Mouse (Mus musculus) left cerebral cortex, postnatal 10 days (tissue): ENCODE data around the gene Rdh13. TPM values are rescaled to one million over a fixed set of nuclear protein-coding genes. Genes with fewer than 3 reads are reported as not detected.
"Not testable (repeated sequence)": the region's sequence is repeated elsewhere in the genome, so short reads cannot be mapped to it uniquely, and the experiment has no call there.

Experiments
- DNase-seq, 2 experiments: peaks; one replicate each; pipeline ENCODE4 v3.0.0; 2021 to 2022; ENCODE audit warnings: low spot score in 2 of 2, mixed read lengths in 1 of 2; ENCODE audit errors: extremely low spot score in 1 of 2
- intact Hi-C: fragments of 180-260 bp; cut with DNase I; formaldehyde crosslinking; loops from one replicate; pipeline ENCODE4 v1.15.1; 2025
- microRNA-seq: library from miRNA; unstranded; fragments of <30 nt; microRNA quantifications from one replicate; pipeline ENCODE4 v1.2.0, GENCODE M21; 2022
- total RNA-seq, 2 experiments: library from RNA; stranded (reverse); gene quantifications; 2 replicates each; pipeline ENCODE4 v1.2.3; 2021

The Rdh13 gene
- total RNA-seq, 2 experiments from 2014 or later: 37.7 to 38.9 TPM

GRCm38 (mm10) chr7:4447138-4447537 lies 1.7 kb upstream of the Rdh13 start:
- no peak for DNase-seq
- intact Hi-C loops: no loop called here

DNA sequence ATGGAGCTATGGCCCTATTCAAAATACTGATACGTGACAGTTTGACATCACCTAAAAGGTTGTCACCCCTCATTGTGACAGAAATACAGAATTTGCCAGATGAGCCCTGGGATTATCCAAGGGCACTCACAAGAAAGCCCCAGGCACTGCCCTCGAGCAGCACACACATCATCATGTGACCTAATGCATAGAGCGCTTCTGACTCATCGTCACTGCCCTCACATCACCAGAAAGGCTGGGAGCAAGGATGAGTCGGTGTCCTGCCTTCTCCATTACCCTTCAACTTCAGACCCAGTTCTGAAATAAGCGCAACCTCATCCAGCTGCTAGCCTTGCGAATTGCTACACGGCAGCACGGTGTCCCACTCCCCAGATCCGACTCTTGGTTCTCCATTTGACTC lies 4.9 kb downstream of the Rdh13 start:
- DNase-seq: peak in 1 of 2 experiments; percentile 12
- intact Hi-C loops: no loop called here

- peak in 1 of 2 experiments; percentile 4 for DNase-seq
- intact Hi-C loops: loop anchor here (10.0 kb wide), 1 partner anchor 733 kb away; the partner anchor contains the start of gene Rps9
Observed at GRCm38 (mm10) chr7:4437721-4438120, 7.7 kb downstream of the Rdh13 start.

DNA sequence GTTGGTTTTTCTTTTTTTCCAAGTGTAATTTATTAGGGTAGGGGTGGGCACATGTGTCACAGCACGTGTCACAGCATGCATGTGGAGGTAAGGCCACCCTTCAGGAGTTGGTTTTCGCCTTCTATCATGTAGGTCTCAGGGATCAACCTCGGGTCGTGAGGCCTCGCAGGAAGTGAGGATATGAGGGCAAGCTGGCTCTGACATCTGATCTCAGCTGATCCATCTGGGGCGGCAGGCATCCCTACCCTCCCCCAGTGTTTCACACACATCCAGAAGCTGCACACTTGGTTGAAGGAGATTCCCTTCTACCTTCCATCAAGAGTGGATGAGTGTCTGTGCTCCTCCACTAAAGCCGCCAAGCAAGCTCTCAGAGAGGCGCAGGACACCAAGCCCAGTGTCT lies 13.4 kb downstream of the Rdh13 start:
- intact Hi-C loops: loop anchor here (2.0 to 10.0 kb wide), 2 partner anchors 39 to 727 kb away; partner anchors contain the start of gene Rps9
- DNase-seq: no peak

- intact Hi-C loops: loop anchor here (10.0 kb wide), 1 partner anchor 727 kb away; the partner anchor contains the start of gene Rps9
- DNase-seq: peak; percentile 47 to 76
Observed at GRCm38 (mm10) chr7:4431548-4431947, 13.9 kb downstream of the Rdh13 start.

DNA sequence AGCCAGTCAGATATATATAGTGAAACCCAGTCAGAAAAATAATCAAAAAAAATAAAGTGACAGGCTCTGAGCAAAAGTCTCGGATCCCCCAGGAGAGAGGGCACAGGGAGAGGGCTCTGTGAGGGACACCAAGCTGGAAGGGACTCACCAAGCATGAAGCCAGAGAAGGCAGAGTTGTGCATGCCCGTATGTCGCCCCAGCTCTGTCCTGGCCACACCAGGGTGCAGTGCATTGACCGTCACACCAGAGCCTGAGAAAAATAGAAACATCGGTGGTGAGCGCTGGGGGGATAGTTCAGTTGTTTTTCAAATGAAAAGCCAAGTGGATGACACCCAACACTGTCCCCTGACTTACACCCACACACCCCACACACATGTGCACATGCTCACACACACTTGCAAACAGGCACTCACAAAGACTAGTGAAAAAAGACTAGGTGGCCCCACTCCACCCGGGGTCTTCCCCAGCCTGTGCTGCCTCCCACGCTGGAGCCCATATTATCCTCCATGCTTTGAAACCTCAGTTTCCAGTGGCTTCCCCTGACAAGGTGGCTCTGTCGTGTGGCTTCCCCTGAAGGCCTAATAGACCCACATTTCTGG lies 15.1 kb downstream of the Rdh13 start:
- DNase-seq: no peak
- intact Hi-C loops: loop anchor here (10.0 kb wide), 1 partner anchor 726 kb away; the partner anchor contains the start of gene Rps9

- intact Hi-C loops: loop anchor here (2.0 to 10.0 kb wide), 3 partner anchors 279 to 825 kb away; no protein-coding TSS in a partner anchor
- DNase-seq: peak; percentile 88
Observed at GRCm38 (mm10) chr7:4427161-4427912, 18.1 kb downstream of the Rdh13 start.

DNA sequence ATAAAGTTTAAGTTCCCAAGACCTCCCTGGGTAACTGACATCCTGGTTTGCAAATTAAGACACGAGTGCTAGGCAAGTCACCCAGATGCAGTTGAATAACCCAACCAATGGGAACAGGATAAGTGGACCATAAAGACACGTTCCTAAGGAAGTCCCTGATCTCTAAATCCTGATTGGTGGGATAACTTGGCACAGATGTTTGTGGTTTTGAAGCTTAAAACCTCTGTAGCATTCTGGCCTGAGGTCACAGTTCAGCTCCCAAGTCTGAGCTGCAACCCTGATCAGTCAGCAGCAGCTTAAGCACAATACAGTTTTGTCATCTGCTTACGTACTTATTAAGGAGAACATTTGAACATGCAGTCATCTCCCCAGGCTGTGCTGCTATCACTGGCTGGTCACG lies 25.2 kb downstream of the Rdh13 start:
- DNase-seq: no peak
- intact Hi-C loops: loop anchor here (10.0 kb wide), 1 partner anchor 395 kb away; no protein-coding TSS in a partner anchor

DNA sequence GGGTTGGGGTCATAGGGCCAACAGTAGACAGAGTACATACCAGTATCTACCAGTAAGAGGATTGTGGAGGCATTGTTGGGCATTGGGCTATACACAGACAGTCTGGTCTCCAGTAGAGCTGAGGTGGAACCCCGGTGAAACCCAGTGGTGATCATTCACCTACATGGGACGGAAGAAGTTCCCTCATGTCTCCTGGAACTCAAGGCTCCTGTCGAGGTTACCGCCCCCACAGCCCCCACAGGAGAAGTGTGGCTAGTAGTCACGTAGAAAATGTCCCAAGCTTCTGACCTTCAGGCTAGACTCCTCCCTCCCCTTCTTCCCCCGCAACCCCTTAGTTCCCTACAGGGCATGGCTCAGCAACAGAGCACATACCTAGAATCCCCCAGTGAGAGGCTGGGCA lies 25.8 kb downstream of the Rdh13 start:
- no peak for DNase-seq
- intact Hi-C loops: loop anchor here (10.0 kb wide), 1 partner anchor 395 kb away; no protein-coding TSS in a partner anchor

- intact Hi-C loops, DNase-seq: not testable (repeated sequence)
Observed at GRCm38 (mm10) chr7:4412406-4412805, 33.0 kb downstream of the Rdh13 start.

GRCm38 (mm10) chr7:4397730-4398129 lies 47.7 kb downstream of the Rdh13 start, which contains the start of gene Gp6:
Gp6 (minus strand) TSS chr7:4397744.
- no peak for DNase-seq
- intact Hi-C loops: no loop called here

Small RNA genes within 50 kb of the gene (microRNA-seq; reads per million reads assigned to microRNA genes)
- not detected for gene Gm24605
- gene Gm24752: not detected
- not detected for gene Gm25349

Other genes starting within 250 kb of the Rdh13 start
- not detected for gene Lilra5, start 207.9 kb downstream of the Rdh13 start, total RNA-seq
- not detected for gene Ncr1, start 107.9 kb downstream of the Rdh13 start, total RNA-seq
- gene Gp6, start 47.9 kb downstream of the Rdh13 start, total RNA-seq: not detected
- gene Eps8l1, start 15.0 kb upstream of the Rdh13 start, total RNA-seq: 1 to 10 TPM; 3.0 to 4.5 TPM
- 100 to 1,000 TPM; 114 to 123 TPM for gene Ppp1r12c, start 56.0 kb upstream of the Rdh13 start, total RNA-seq
- 1 to 10 TPM; 2.0 to 3.1 TPM for gene Tnnt1, start 70.7 kb upstream of the Rdh13 start, total RNA-seq
- gene Tnni3, start 78.6 kb upstream of the Rdh13 start, total RNA-seq: not detected
- gene Dnaaf3, start 86.8 kb upstream of the Rdh13 start, total RNA-seq: under 1 TPM; 0.51 to 0.69 TPM
- gene Syt5, start 101.9 kb upstream of the Rdh13 start, total RNA-seq: 100 to 1,000 TPM; 251 to 253 TPM
- gene Ptprh, start 158.4 kb upstream of the Rdh13 start, total RNA-seq: 1 to 10 TPM; 1.0 to 1.6 TPM
- gene Tmem86b, start 185.8 kb upstream of the Rdh13 start, total RNA-seq: 10 to 100 TPM; 11.8 to 12.2 TPM
- 100 to 1,000 TPM; 107 to 111 TPM for gene Ppp6r1, start 213.4 kb upstream of the Rdh13 start, total RNA-seq
- 100 to 1,000 TPM; 111 to 114 TPM for gene Hspbp1, start 239.4 kb upstream of the Rdh13 start, total RNA-seq
- 100 to 1,000 TPM; 312 to 319 TPM for gene Brsk1, start 245.0 kb upstream of the Rdh13 start, total RNA-seq